Mouse (Mus musculus) adipose tissue, adult 10 weeks (tissue): ENCODE results near the gene H1foo. TPM values are rescaled to one million over a fixed set of nuclear protein-coding genes. Genes with fewer than 3 reads are reported as not detected.

ENCODE experiments used
- polyA plus RNA-seq: library from polyadenylated mRNA; stranded (reverse); fragments of 350-450 nt; fragmentation: Illumina TruSeq; extraction: RNeasy Lipid Tissue Mini Kit (QIAGEN cat#74804); gene quantifications from one replicate; pipeline ENCODE4 v1.2.3, GENCODE M21; 2014; ENCODE audit warnings: low read depth, low replicate concordance

Gene H1foo
- not detected for polyA plus RNA-seq

DNA sequence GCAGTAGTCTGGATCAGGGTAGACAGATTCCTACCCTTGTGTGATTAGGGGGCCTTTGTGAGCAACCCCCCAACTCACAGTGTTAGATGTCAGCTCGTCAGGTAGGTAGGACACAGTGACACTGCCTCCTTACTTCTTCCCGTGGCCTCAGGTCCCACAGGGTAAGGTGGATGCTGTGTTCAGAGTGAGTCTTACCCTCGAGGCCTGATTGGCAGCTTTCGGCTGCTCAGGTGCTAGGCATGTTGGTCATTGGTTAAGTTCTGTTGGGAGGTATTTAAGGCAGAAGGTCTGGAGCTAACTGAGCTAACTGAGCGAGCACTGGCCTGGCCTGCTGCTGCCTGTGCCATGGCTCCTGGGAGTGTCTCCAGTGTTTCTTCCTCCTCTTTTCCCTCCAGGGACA lies at the start of gene H1foo:
Gene H1foo (plus strand): TSS at position 301 of the 400 bp plus-strand sequence.

DNA sequence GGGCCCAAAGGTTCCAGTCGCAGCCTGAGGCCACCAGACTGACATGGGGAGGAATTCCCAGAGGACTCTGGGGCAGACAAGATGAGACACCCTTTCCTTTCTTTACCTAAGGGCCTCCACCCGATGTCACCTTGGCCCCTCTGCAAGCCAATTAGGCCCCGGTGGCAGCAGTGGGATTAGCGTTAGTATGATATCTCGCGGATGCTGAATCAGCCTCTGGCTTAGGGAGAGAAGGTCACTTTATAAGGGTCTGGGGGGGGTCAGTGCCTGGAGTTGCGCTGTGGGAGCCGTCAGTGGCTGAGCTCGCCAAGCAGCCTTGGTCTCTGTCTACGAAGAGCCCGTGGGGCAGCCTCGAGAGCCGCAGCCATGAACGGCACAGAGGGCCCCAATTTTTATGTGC lies 13.1 kb upstream of the H1foo start, which contains the start of gene Rho:
Gene Rho (plus strand): TSS at position 110 of the 400 bp plus-strand sequence.

DNA sequence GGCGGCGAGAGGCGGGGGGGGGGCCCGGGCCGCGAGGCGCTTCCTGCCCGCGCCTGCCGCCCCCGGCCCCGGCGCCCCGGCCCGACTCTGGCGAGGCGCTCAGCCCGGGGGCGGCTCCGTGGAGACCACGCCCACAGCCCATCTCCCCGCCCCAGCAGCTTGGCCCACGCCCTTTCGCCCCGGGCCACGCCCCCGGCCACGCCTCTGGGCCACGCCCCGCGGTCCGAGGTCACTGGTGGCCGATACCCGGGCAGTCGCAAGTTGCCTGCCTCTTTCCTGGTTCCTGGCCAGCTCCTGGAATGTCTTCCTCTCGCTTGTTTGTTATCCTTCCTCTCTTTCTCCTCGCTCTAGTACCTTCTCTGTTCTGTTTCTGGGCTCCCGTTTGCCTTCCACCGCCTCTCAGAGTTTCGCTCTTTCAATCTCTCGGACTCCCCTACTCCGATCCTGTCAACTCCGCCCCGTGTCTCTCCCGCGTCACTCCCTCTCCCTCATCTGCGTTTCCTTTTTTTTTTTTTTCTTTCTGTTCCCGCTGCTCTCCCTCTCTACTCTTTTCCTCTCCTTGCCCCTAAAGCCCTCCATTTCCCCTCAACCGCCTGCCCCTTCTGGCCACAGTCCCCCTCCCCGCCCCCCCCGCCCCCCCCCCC lies 50.3 kb downstream of the H1foo start, which contains the start of gene Plxnd1:
Gene Plxnd1 (minus strand): TSS at position 129 of the 644 bp plus-strand sequence.

Other genes with a start within 250 kb of the H1foo start
- gene Tmem40, start 182.5 kb upstream of the H1foo start, polyA plus RNA-seq, result 3.1 TPM
- 5.4 TPM for gene Cand2, start 170.4 kb upstream of the H1foo start, polyA plus RNA-seq
- 1,816 TPM for gene Rpl32, start 136.2 kb upstream of the H1foo start, polyA plus RNA-seq
- gene Efcab12, start 106.5 kb upstream of the H1foo start, polyA plus RNA-seq, result 3.9 TPM
- gene Mbd4, start 91.6 kb upstream of the H1foo start, polyA plus RNA-seq, result 4.3 TPM
- 15.7 TPM for gene Ift122, start 91.5 kb upstream of the H1foo start, polyA plus RNA-seq
- gene Rho, start 13.2 kb upstream of the H1foo start, polyA plus RNA-seq, result 0.83 TPM
- gene Plxnd1, start 50.1 kb downstream of the H1foo start, polyA plus RNA-seq, result 53.7 TPM
- gene Tmcc1, start 248.5 kb downstream of the H1foo start, polyA plus RNA-seq, result 19.0 TPM